Mouse (Mus musculus) cerebellum, adult 2 months (tissue): ENCODE measurements around the gene Ppp3ca. TPM values are rescaled to one million over a fixed set of nuclear protein-coding genes. Genes with fewer than 3 reads are reported as not detected.
A peak's percentile ranks its signal among the peaks of the same experiment; 100 is the strongest.

Experiments used
- DNase-seq, 2 experiments: peaks; one replicate each; pipeline ENCODE4 v3.0.0; 2021
- H3K27ac ChIP-seq: fragments of 200-500 bp; 2 replicates; pipeline ENCODE4 v1.5.1; 2012; ENCODE audit warnings: low read length, control low read depth, inconsistent platforms; ENCODE audit not compliant: insufficient read depth
- H3K27me3 ChIP-seq: fragments of 200-500 bp; 2 replicates; pipeline ENCODE4 v1.6.1; 2012; ENCODE audit warnings: inconsistent platforms, mild to moderate bottlenecking, low read length, moderate library complexity; ENCODE audit not compliant: control insufficient read depth, insufficient read depth
- H3K4me1 ChIP-seq: fragments of 200-500 bp; 2 replicates; pipeline ENCODE4 v1.6.1; 2011; ENCODE audit warnings: low read length; ENCODE audit not compliant: control insufficient read depth, insufficient read depth
- H3K4me3 ChIP-seq: fragments of 200-500 bp; replicated peaks from 2 replicates; pipeline ENCODE3; 2011; ENCODE audit warnings: mild to moderate bottlenecking, low read depth, low read length, control low read depth; ENCODE audit not compliant: insufficient read depth
- CTCF ChIP-seq: fragments of 200-500 bp; IDR thresholded peaks from 2 replicates; pipeline ENCODE4 v1.5.1; 2011; ENCODE audit warnings: low read depth, mild to moderate bottlenecking, control low read depth, low read length, moderate library complexity, borderline replicate concordance; ENCODE audit not compliant: insufficient read depth
- POLR2A ChIP-seq: fragments of 200-500 bp; IDR thresholded peaks from 2 replicates; pipeline ENCODE4 v1.6.1; 2011; ENCODE audit warnings: low read length, control low read depth, borderline replicate concordance; ENCODE audit not compliant: insufficient read depth
- WGBS: fragments of 180-500 bp; shearing (Covaris S2); methylation state at CpG from one replicate; pipeline ENCODE4 v1.1.7; 2018; 5-methylcytosine and 5-hydroxymethylcytosine counted together
- polyA plus RNA-seq: library from polyadenylated mRNA; depleted of rRNA; stranded (reverse); fragments of >200 nt; gene quantifications from 2 replicates; pipeline ENCODE4 v1.2.3, GENCODE M21; 2012

The Ppp3ca gene
- polyA plus RNA-seq, 1 experiment: 334 TPM

GRCm38 (mm10) chr3:136896276-136896675, 226.4 kb downstream of the Ppp3ca start:
- Histone ChIP-seq H3K4me1 (peaks cover 3% of the 10 kb centered on the region; the same call in 1 of the 2 replicates), H3K27ac (no peak overlapping the region), H3K4me3 (no peak overlapping the region), H3K27me3 (no peaks in the 10 kb centered on the region)
- TF ChIP-seq POLR2A: no peak
- TF ChIP-seq CTCF: no peak
- peak in 1 of 2 experiments; percentile 51 for DNase-seq
- 42% methylated on average over 4 of the region's 4 CpGs for WGBS

DNA sequence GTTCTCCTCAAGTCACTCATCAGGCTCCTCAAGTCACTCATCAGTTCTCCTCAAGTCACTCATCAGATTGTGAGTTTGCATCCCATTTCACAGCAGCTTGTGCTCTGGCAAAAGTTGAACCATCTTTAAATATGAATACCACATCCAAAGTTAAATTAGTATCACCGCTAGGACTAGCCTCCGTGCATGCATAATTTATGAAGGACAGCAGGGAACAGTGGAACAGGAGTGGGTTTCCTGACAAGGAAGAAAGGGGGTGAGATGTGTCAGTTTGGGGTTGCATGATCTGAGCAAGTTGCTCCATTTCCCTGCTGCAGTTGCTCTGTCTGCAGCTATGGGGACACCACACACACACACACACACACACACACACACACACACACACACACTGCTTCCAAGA, 229.8 kb downstream of the Ppp3ca start:
- Histone ChIP-seq H3K4me3 (no peak overlapping the region), H3K27ac (no peak overlapping the region), H3K27me3 (no peaks in the 10 kb centered on the region), H3K4me1 (no peaks in the 10 kb centered on the region; the same call in 1 of the 2 replicates)
- TF ChIP-seq CTCF (no peak), POLR2A (no peak)
- 71% methylated on average over 2 of the region's 2 CpGs for WGBS
- no peak for DNase-seq

DNA sequence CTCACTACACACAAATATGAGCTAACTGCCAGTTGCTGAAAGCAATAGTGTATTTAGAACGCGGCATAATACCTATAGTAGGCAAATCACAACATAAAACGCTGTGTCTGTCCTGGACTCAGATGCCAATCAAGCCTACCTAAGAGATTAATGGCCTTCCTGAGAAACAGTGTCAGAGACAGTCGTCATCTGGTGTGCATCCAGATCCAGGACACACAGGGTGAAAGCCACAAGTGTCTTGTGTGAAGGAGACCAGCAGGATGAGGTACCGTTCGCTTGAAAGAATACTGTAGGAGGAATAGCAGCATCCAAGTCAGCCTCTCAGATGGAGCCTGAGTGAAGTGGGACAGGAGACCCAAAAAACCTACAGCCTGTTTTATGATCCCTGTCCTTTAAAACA, 231.1 kb downstream of the Ppp3ca start:
- H3K4me1 ChIP-seq: no peaks in the 10 kb centered on the region; the same call in 1 of the 2 replicates
- TF ChIP-seq CTCF: no peak
- no peak for TF ChIP-seq POLR2A
- 38% methylated on average over 6 of the region's 6 CpGs for WGBS
- peak in 1 of 2 experiments; percentile 50 for DNase-seq
- H3K27me3 ChIP-seq: no peaks in the 10 kb centered on the region
- H3K27ac ChIP-seq: no peak overlapping the region
- no peak overlapping the region for H3K4me3 ChIP-seq

- DNase-seq: no peak
- H3K27ac ChIP-seq: no peak overlapping the region
- WGBS: 97% methylated on average over 18 of the region's 18 CpGs
- H3K4me1 ChIP-seq: no peaks in the 10 kb centered on the region; the same call in 1 of the 2 replicates
- H3K27me3 ChIP-seq: no peaks in the 10 kb centered on the region
- TF ChIP-seq POLR2A (no peak), CTCF (no peak)
- no peak overlapping the region for H3K4me3 ChIP-seq
Measured at GRCm38 (mm10) chr3:136902776-136903175, 232.9 kb downstream of the Ppp3ca start.

DNA sequence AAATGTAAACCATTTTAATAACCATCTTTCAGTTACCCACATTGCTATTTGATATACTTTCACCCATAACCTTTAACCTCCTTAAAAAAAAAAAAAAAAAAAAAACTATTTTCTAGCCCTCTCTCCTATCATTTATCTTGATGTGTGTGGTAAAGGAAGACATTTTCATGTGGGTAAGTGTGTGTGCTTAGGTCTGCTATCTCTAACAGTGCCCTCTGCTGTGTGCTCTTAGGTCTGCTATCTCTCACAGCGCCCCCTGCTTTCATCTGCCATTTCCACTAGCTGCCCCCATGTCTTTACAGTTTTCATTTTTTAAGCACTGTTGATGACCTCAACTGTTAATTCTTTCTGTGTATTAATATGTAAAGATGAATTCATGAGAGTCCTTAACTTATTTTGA, 235.7 kb downstream of the Ppp3ca start:
- no peak for DNase-seq
- H3K27ac ChIP-seq: no peak overlapping the region
- TF ChIP-seq POLR2A (no peak), CTCF (peak; percentile 43; the same call in 1 of the 2 replicates)
- no peaks in the 10 kb centered on the region for H3K27me3 ChIP-seq
- no peak overlapping the region for H3K4me3 ChIP-seq
- H3K4me1 ChIP-seq: no peaks in the 10 kb centered on the region; the same call in none of the 2 replicates
- WGBS: 85% methylated on average over 1 of the region's 1 CpGs

DNA sequence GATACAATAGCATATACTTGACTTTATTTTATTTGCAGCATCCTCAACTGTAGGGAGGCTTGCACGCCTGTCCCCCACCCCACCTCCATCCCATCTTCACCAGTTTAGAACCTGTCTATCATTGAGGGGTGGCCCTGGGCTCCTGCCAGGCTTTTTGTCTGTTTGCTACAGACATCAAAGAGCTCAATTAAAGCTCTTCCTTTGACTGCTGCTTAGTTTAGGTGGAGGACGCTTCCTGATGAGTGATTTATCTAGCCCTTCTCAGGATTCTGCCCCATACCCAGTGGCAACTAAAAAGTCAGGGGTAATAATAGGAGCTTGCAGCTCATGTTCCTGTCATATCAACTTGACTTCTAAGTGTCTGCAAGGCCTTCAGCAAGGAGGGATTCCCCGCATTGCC, 239.6 kb downstream of the Ppp3ca start:
- no peak overlapping the region for H3K27ac ChIP-seq
- 67% methylated on average over 3 of the region's 3 CpGs for WGBS

GRCm38 (mm10) chr3:136911276-136911675, 241.4 kb downstream of the Ppp3ca start:
- DNase-seq: no peak
- no peak overlapping the region for H3K27ac ChIP-seq
- no peaks in the 10 kb centered on the region for H3K27me3 ChIP-seq

More for the DNA sequence above, 239.6 kb downstream of the Ppp3ca start:
- H3K27me3 ChIP-seq: no peaks in the 10 kb centered on the region
- TF ChIP-seq CTCF: no peak
- TF ChIP-seq POLR2A: no peak
- no peak overlapping the region for H3K4me3 ChIP-seq
- DNase-seq: no peak
- no peaks in the 10 kb centered on the region; the same call in none of the 2 replicates for H3K4me1 ChIP-seq

DNA sequence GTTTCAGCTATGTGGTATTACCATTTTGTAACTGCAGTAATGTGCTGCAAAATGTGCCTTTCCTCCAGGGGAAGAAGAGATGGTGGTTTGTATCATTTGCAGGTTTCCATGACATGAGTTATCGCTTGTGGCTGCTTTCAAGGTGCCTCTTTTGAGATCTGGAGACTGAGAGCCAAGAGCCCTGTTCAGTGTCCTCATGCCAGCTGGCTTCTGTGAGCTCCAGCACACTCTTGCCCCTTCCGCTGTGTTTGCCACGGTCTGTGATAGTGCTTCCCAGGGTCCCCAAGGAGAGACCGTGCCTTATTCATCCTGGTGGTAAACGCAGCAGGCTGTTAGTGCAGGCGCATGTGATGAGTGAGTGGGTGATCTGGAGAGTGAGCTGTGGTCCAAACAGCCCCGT, 247.2 kb downstream of the Ppp3ca start:
- H3K27me3 ChIP-seq: no peaks in the 10 kb centered on the region
- peak in 1 of 2 experiments; percentile 50 for DNase-seq
- 11% methylated on average over 7 of the region's 7 CpGs for WGBS
- no peak overlapping the region for H3K4me3 ChIP-seq
- peak overlapping the region; percentile 40 for H3K27ac ChIP-seq
- peaks cover 10% of the 10 kb centered on the region for H3K4me1 ChIP-seq
- TF ChIP-seq POLR2A (no peak), CTCF (no peak)

More at GRCm38 (mm10) chr3:136911276-136911675, 241.4 kb downstream of the Ppp3ca start:
- Histone ChIP-seq H3K4me3 (no peak overlapping the region), H3K4me1 (no peaks in the 10 kb centered on the region; the same call in 1 of the 2 replicates)
- TF ChIP-seq CTCF (no peak), POLR2A (no peak)
- WGBS: 96% methylated on average over 8 of the region's 8 CpGs
